Mouse (Mus musculus): ENCODE results near the gene Bmp5. TPM values are rescaled to one million over a fixed set of nuclear protein-coding genes. Genes with fewer than 3 reads are reported as not detected.
A peak's percentile ranks its signal among the peaks of the same experiment; 100 is the strongest.

The Bmp5 gene
- polyA plus RNA-seq, 1 experiment from 2014 or later, result 2.0 TPM

- ATAC-seq (replicated peaks), result peak; percentile 80
- no peak overlapping the region for H3K9ac ChIP-seq (replicated peaks)
- 51% methylated on average over 5 of the region's 5 CpGs for WGBS
- H3K27ac ChIP-seq (replicated peaks), result peak overlapping the region; percentile 31; the same call in 1 of the 2 replicates
- no peak overlapping the region for H3K4me2 ChIP-seq (replicated peaks)
- no peak overlapping the region for H3K4me3 ChIP-seq
- no peaks in the 10 kb centered on the region for H3K9me3 ChIP-seq
- H3K36me3 ChIP-seq, result no peaks in the 10 kb centered on the region
- no peaks in the 10 kb centered on the region for H3K4me1 ChIP-seq
- no peaks in the 10 kb centered on the region for H3K27me3 ChIP-seq
Observed at GRCm38 (mm10) chr9:75850670-75851228, 75.6 kb downstream of the Bmp5 start.

- Histone ChIP-seq H3K4me1 (no peaks in the 10 kb centered on the region), H3K9ac (replicated peaks) (no peak overlapping the region), H3K27ac (replicated peaks) (no peak overlapping the region), H3K4me2 (replicated peaks) (no peak overlapping the region), H3K9me3 (no peaks in the 10 kb centered on the region), H3K36me3 (no peaks in the 10 kb centered on the region), H3K27me3 (no peaks in the 10 kb centered on the region), H3K4me3 (no peak overlapping the region)
- WGBS, result 95% methylated on average over 3 of the region's 3 CpGs
- no peak for ATAC-seq (replicated peaks)
Observed at GRCm38 (mm10) chr9:75858161-75858560, 83.0 kb downstream of the Bmp5 start.

DNA sequence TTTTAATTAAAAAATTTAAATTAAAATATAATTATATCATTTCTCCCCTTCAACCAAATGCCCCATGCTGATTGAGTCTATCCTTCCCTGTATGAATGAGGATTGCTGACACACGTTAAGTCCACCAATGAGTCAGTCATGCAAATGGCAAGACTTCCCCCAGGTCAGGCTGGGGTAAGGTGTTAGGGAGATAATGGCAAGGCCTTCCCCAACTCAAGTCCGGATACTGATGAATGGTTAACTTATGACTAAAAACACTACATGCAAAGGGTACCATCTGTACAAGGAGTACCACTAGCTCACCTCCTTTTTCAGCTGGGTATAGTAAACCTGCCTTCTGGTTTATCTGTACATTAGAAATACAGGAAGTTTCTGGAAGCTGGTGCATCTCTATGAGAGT is 83.8 kb downstream of the Bmp5 start:
- no peak overlapping the region for H3K27ac ChIP-seq (replicated peaks)
- 82% methylated on average over 2 of the region's 2 CpGs for WGBS
- H3K9ac ChIP-seq (replicated peaks), result no peak overlapping the region
- H3K27me3 ChIP-seq, result no peaks in the 10 kb centered on the region
- H3K4me1 ChIP-seq, result no peaks in the 10 kb centered on the region
- H3K9me3 ChIP-seq, result no peaks in the 10 kb centered on the region
- no peak for ATAC-seq (replicated peaks)
- H3K4me2 ChIP-seq (replicated peaks), result no peak overlapping the region
- no peaks in the 10 kb centered on the region for H3K36me3 ChIP-seq
- H3K4me3 ChIP-seq, result no peak overlapping the region

DNA sequence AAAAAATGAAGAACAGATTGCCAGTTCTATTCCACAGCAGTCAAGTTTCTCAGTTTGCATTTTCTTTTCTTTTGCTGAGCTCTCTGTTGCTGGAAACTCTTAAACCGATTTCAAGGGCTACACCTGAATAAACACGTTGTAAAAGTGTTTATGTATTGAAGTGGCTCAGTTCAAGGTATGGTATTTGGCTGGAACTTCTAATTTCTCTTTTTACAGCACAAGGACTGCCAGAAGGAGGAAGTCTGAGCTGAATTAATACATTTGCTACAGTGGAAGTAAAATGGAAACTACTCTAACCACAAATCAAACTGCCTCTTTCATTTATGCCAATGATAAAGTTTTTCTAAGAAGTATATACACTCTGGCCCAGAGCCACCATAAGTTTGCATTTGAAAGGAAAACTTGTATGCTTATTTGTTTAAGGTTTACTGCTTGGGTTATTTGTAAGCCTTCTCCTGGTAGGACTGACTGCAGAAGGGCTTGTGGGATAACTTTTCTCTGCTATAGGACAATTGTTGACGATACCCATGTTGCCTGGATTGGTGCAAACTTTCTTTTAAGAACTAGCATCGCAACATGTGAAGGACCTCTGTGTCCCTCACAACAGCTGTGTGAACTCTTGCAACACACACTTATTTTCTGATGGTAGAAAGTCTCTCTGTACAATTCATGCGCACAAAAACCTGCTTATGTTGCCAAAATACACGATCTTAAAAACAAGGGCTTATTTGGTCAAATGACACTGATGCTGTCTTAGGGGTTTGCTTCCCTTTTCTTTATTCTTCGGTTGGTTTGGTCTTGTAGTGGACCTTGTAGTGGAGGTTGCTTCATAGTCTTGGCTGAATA is 95.4 kb downstream of the Bmp5 start:
- Histone ChIP-seq H3K4me3 (no peak overlapping the region), H3K4me2 (replicated peaks) (no peak overlapping the region), H3K9me3 (no peaks in the 10 kb centered on the region), H3K27me3 (no peaks in the 10 kb centered on the region), H3K27ac (replicated peaks) (no peak overlapping the region), H3K4me1 (no peaks in the 10 kb centered on the region), H3K9ac (replicated peaks) (no peak overlapping the region), H3K36me3 (no peaks in the 10 kb centered on the region)
- WGBS, result 80% methylated on average over 7 of the region's 7 CpGs
- ATAC-seq (replicated peaks), result no peak

GRCm38 (mm10) chr9:75876333-75876732 is 101.2 kb downstream of the Bmp5 start:
- Histone ChIP-seq H3K27ac (replicated peaks) (no peak overlapping the region), H3K4me1 (no peaks in the 10 kb centered on the region), H3K36me3 (no peaks in the 10 kb centered on the region), H3K9me3 (no peaks in the 10 kb centered on the region), H3K9ac (replicated peaks) (no peak overlapping the region), H3K4me2 (replicated peaks) (no peak overlapping the region), H3K4me3 (no peak overlapping the region), H3K27me3 (no peaks in the 10 kb centered on the region)
- 83% methylated on average over 2 of the region's 2 CpGs for WGBS
- no peak for ATAC-seq (replicated peaks)

GRCm38 (mm10) chr9:75883481-75884190 is 108.5 kb downstream of the Bmp5 start:
- Histone ChIP-seq H3K27me3 (no peaks in the 10 kb centered on the region), H3K9ac (replicated peaks) (no peak overlapping the region), H3K9me3 (no peaks in the 10 kb centered on the region), H3K4me2 (replicated peaks) (no peak overlapping the region), H3K4me3 (no peak overlapping the region), H3K4me1 (no peaks in the 10 kb centered on the region), H3K36me3 (no peaks in the 10 kb centered on the region), H3K27ac (replicated peaks) (no peak overlapping the region)
- ATAC-seq (replicated peaks), result no peak
- 96% methylated on average over 4 of the region's 4 CpGs for WGBS

GRCm38 (mm10) chr9:75886801-75887544 is 111.8 kb downstream of the Bmp5 start:
- no peak overlapping the region for H3K4me3 ChIP-seq
- H3K9me3 ChIP-seq, result no peaks in the 10 kb centered on the region
- no peak for ATAC-seq (replicated peaks)
- no peak overlapping the region for H3K27ac ChIP-seq (replicated peaks)
- no peak overlapping the region for H3K4me2 ChIP-seq (replicated peaks)
- 95% methylated on average over 7 of the region's 7 CpGs for WGBS
- H3K4me1 ChIP-seq, result no peaks in the 10 kb centered on the region
- H3K9ac ChIP-seq (replicated peaks), result no peak overlapping the region
- H3K27me3 ChIP-seq, result no peaks in the 10 kb centered on the region
- H3K36me3 ChIP-seq, result no peaks in the 10 kb centered on the region

GRCm38 (mm10) chr9:75896918-75897317 is 121.8 kb downstream of the Bmp5 start:
- Histone ChIP-seq H3K27me3 (no peaks in the 10 kb centered on the region), H3K4me3 (no peak overlapping the region), H3K36me3 (no peaks in the 10 kb centered on the region), H3K4me1 (no peaks in the 10 kb centered on the region), H3K27ac (replicated peaks) (no peak overlapping the region), H3K9ac (replicated peaks) (no peak overlapping the region), H3K4me2 (replicated peaks) (no peak overlapping the region), H3K9me3 (no peaks in the 10 kb centered on the region)
- WGBS, result 75% methylated on average over 8 of the region's 8 CpGs
- ATAC-seq (replicated peaks), result no peak

GRCm38 (mm10) chr9:75898022-75898421 is 122.9 kb downstream of the Bmp5 start:
- Histone ChIP-seq H3K4me2 (replicated peaks) (no peak overlapping the region), H3K36me3 (no peaks in the 10 kb centered on the region), H3K9me3 (no peaks in the 10 kb centered on the region), H3K27me3 (no peaks in the 10 kb centered on the region), H3K9ac (replicated peaks) (no peak overlapping the region), H3K27ac (replicated peaks) (no peak overlapping the region), H3K4me3 (no peak overlapping the region), H3K4me1 (no peaks in the 10 kb centered on the region)
- WGBS, result 88% methylated on average over 4 of the region's 4 CpGs
- ATAC-seq (replicated peaks), result no peak

DNA sequence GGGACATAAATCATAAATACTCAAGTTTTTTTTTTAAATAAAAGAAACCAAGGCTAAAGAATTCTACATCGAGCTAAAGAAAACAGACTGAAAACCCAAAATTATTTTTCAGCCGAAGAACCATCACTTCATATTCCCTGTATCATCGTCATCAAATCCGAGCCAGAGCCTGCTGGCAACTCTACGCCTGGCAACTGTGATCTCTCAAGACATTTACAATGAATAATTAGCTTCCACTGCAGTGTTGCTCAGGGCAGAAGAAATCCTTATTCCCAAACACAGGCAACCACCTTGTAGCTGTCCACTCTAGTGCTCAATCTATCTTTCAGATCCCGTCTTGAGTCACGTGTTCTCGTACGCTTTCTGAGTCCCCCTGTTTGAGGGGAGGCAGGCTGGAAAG is 126.1 kb downstream of the Bmp5 start:
- whole genome bisulfite sequencing, result 69% methylated on average over 9 of the region's 9 CpGs
- Histone ChIP-seq H3K9ac (replicated peaks) (no peak overlapping the region), H3K4me3 (no peak overlapping the region), H3K4me2 (replicated peaks) (no peak overlapping the region), H3K27ac (replicated peaks) (no peak overlapping the region), H3K9me3 (no peaks in the 10 kb centered on the region), H3K4me1 (no peaks in the 10 kb centered on the region), H3K36me3 (no peaks in the 10 kb centered on the region), H3K27me3 (no peaks in the 10 kb centered on the region)
- 0 out of 2 replicates have a peak, but pooled peaks have one; percentile 8 for ATAC-seq (replicated peaks)

- H3K27me3 ChIP-seq, result no peaks in the 10 kb centered on the region
- no peak overlapping the region for H3K4me2 ChIP-seq (replicated peaks)
- H3K9ac ChIP-seq (replicated peaks), result no peak overlapping the region
- WGBS, result 53% methylated on average over 2 of the region's 2 CpGs
- ATAC-seq (replicated peaks), result no peak
- no peaks in the 10 kb centered on the region for H3K9me3 ChIP-seq
- H3K36me3 ChIP-seq, result no peaks in the 10 kb centered on the region
- no peaks in the 10 kb centered on the region for H3K4me1 ChIP-seq
- no peak overlapping the region for H3K27ac ChIP-seq (replicated peaks)
- H3K4me3 ChIP-seq, result no peak overlapping the region
Observed at GRCm38 (mm10) chr9:75905497-75905896, 130.3 kb downstream of the Bmp5 start.

All from forebrain, embryonic 15.5 days (tissue).